12 mouse cellular contexts compared by ENCODE assay signal in the genomic region with DNA sequence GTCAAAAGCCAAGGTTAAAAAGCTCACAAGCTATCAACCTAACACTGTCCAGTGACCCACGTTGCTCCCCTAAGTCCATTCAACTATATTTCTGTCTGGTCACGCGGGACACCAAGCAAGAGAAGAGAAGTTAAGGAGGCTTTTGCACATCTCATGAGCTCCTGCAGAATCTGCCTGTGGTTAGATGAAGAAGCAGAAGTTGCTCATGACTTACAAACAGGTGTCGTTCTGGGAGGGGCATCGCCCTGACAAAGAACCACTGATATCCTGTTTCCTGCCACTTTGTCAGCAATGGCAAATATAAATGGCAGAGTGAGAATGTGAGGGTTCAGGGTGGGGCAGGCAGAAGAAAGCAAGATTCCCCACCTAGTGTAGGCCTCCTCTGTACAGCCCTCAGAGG. TPM values are rescaled to one million over a fixed set of nuclear protein-coding genes. Genes with fewer than 3 reads are reported as not detected.
DNase-seq lines count a peak whose midpoint lies in the region; ATAC-seq lines count a peak whose summit lies in the region.
"Had no signal": no experiment of that assay in that cellular context is flagged by ENCODE, and none has a peak within 500 bp of the region (broad histone marks: within the 10 kb centered on the region; RNA-seq: fewer than 3 reads in every experiment).

No protein-coding gene starts in this region.

- H3K4me1 ChIP-seq in kidney, embryonic 14.5 days (ENCODE audit: control insufficient read depth, insufficient read depth, low read length) = no peaks in the 10 kb centered on the region
- H3K4me1 ChIP-seq: intestine, embryonic 15.5 days; lung, embryonic 15.5 days had no signal

- no peak overlapping the region for H3K4me3 ChIP-seq in kidney, embryonic 14.5 days (ENCODE audit: low read length)
- H3K4me3 ChIP-seq: intestine, embryonic 15.5 days; lung, embryonic 15.5 days had no signal

- no peaks in the 10 kb centered on the region for H3K27me3 ChIP-seq in kidney, embryonic 14.5 days (ENCODE audit: control insufficient read depth, insufficient read depth, low read length)
- H3K27me3 ChIP-seq: intestine, embryonic 15.5 days; lung, embryonic 15.5 days had no signal

- H3K27ac ChIP-seq in kidney, embryonic 14.5 days (ENCODE audit: low read depth, low read length) = no peak overlapping the region
- H3K27ac ChIP-seq: intestine, embryonic 15.5 days; lung, embryonic 15.5 days had no signal

- H3K9me3 ChIP-seq in kidney, embryonic 14.5 days (ENCODE audit: control insufficient read depth, low read length) = no peaks in the 10 kb centered on the region
- H3K9me3 ChIP-seq: intestine, embryonic 15.5 days; lung, embryonic 15.5 days had no signal

- no peaks in the 10 kb centered on the region for H3K36me3 ChIP-seq in kidney, embryonic 14.5 days (ENCODE audit: control insufficient read depth, insufficient read depth, low read length)
- H3K36me3 ChIP-seq: intestine, embryonic 15.5 days; lung, embryonic 15.5 days had no signal

- no peak overlapping the region for H3K4me2 ChIP-seq in kidney, embryonic 14.5 days (replicated peaks; ENCODE audit: low read depth, low read length)
- H3K4me2 ChIP-seq: heart, embryonic 11.5 days; intestine, embryonic 15.5 days; lung, embryonic 15.5 days had no signal

- no peak overlapping the region for H3K9ac ChIP-seq in kidney, embryonic 14.5 days (ENCODE audit: low read depth, low read length)
- H3K9ac ChIP-seq: intestine, embryonic 15.5 days; lung, embryonic 15.5 days had no signal

- DNase-seq in lung, postnatal 36 days = peak; percentile 64
- DNase-seq in lung, postnatal 14 days = no peak
- DNase-seq in spleen, postnatal 10 days (ENCODE audit: low spot score in 2 of 2) = peak; percentile 29 to 62
- no peak for DNase-seq in retina, postnatal 1 day
- DNase-seq in testis, postnatal 10 days (ENCODE audit: low spot score) = no peak
- DNase-seq: left cerebral cortex, postnatal 4 days had no signal

- ATAC-seq in inflammation-experienced regulatory T-cells, adult 6 months = peak; percentile 95
- ATAC-seq in frontal cortex, adult (ENCODE audit: low TSS enrichment) = no peak
- ATAC-seq in kidney, embryonic 14.5 days (ENCODE audit: low FRiP score, low TSS enrichment) = no peak
- ATAC-seq: intestine, embryonic 15.5 days had no signal

- WGBS in kidney, embryonic 14.5 days = 65% methylated on average over 5 of the region's 5 CpGs

RNA-seq across cellular contexts. Expression of a gene that starts 57.3 kb away (rescaled TPM):
- 10 to 100 TPM; 11.8 to 28.4 (median 26.5) TPM for polyA plus RNA-seq in inflammation-experienced regulatory T-cells, adult 6 months (2017; shearing (Covaris generic))
- polyA plus RNA-seq in kidney, embryonic 14.5 days (2014; fragmentation: Nextera tagmentation; extraction: Ambion mirVana) = 22.7 and 42.1 TPM in 2 replicates

Comparison
In these comparisons a context has a peak if more than half of its experiments do, and no peak if none do; other contexts are left out.
1. DNase-seq: peak in lung, postnatal 36 days (single experiment) and spleen, postnatal 10 days (2 of 2); none in lung, postnatal 14 days (single experiment), retina, postnatal 1 day (single experiment) and testis, postnatal 10 days (single experiment).